Mouse (Mus musculus): ENCODE results near the gene Ociad1. TPM values are rescaled to one million over a fixed set of nuclear protein-coding genes. Genes with fewer than 3 reads are reported as not detected.

The Ociad1 gene
- polyA plus RNA-seq, 1 experiment from 2014 or later = 290 TPM

- ChIA-PET CTCF (interaction anchor here (1.0 kb wide), 1 partner anchor 23 kb away, joined by 3 read pairs; no protein-coding TSS in a partner anchor), POLR2A (no interaction called here)
- no peaks in the 10 kb centered on the region for H3K27me3 ChIP-seq
- TF ChIP-seq CTCF (IDR thresholded peaks at IDR 0.05) = no peak
- DNase-seq (ENCODE audit: low read depth, low spot score) (no peak), ATAC-seq (no peak)
- in situ Hi-C loops (cut with MboI; ENCODE audit: low pct_unique_long_range_greater_than_20kb) = loop anchor here (25.0 kb wide), 1 partner anchor 1133 kb away; no protein-coding TSS in a partner anchor
These were observed 52.7 kb downstream of the Ociad1 start for GRCm38 (mm10) chr5:73345254-73345653.

GRCm38 (mm10) chr5:73349514-73349913 is 56.9 kb downstream of the Ociad1 start:
- POLR2A ChIA-PET = interaction anchor here (0.5 kb wide), 1 partner anchor 288 kb away, joined by 3 read pairs; no protein-coding TSS in a partner anchor
- H3K27me3 ChIP-seq = no peaks in the 10 kb centered on the region
- ATAC-seq = no peak
- no peak for DNase-seq (ENCODE audit: low read depth, low spot score)
- CTCF ChIA-PET = no interaction called here
- no peak for TF ChIP-seq CTCF (IDR thresholded peaks at IDR 0.05)
- in situ Hi-C loops (cut with MboI; ENCODE audit: low pct_unique_long_range_greater_than_20kb) = loop anchor here (25.0 kb wide), 1 partner anchor 1137 kb away; no protein-coding TSS in a partner anchor

GRCm38 (mm10) chr5:73351796-73352195 is 59.2 kb downstream of the Ociad1 start:
- ChIA-PET CTCF (interaction anchor here (1.4 kb wide), 1 partner anchor 11 kb away, joined by 3 read pairs; the partner anchor contains the start of gene Ociad2), POLR2A (interaction anchor here (0.7 kb wide), 1 partner anchor 222 kb away, joined by 5 read pairs; no protein-coding TSS in a partner anchor)
- DNase-seq (ENCODE audit: low read depth, low spot score) (no peak), ATAC-seq (no peak)
- no peaks in the 10 kb centered on the region for H3K27me3 ChIP-seq
- no peak for TF ChIP-seq CTCF (IDR thresholded peaks at IDR 0.05)
- in situ Hi-C loops (cut with MboI; ENCODE audit: low pct_unique_long_range_greater_than_20kb) = no loop called here

DNA sequence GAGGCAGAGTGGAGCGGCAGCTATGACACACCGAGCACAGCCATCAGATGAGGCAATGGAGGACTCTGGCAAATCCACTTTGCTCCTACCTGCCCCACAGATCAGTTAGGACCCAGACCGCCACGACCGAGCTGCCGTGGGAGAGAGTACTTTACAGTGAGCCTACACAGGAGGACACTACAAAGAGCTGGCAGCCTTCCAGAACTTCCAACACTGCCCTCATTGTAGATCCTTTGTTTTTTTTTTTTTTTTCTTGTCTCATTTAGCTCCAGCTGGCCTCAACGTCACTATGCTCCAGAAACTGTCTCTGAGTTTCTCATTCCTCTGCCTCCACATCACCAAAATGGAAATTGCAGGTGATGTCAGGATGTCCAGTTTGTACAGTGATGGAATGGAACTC is 60.9 kb downstream of the Ociad1 start:
- H3K27me3 ChIP-seq = peaks cover 3% of the 10 kb centered on the region
- ChIA-PET POLR2A (interaction anchor here (1.0 kb wide), 1 partner anchor 9 kb away, joined by 4 read pairs; no protein-coding TSS in a partner anchor), CTCF (interaction anchor here (1.8 kb wide), 1 partner anchor 9 kb away, joined by 7 read pairs; no protein-coding TSS in a partner anchor)
- no peak for TF ChIP-seq CTCF (IDR thresholded peaks at IDR 0.05)
- no peak for DNase-seq (ENCODE audit: low read depth, low spot score)
- in situ Hi-C loops (cut with MboI; ENCODE audit: low pct_unique_long_range_greater_than_20kb) = no loop called here
- ATAC-seq = no peak

DNA sequence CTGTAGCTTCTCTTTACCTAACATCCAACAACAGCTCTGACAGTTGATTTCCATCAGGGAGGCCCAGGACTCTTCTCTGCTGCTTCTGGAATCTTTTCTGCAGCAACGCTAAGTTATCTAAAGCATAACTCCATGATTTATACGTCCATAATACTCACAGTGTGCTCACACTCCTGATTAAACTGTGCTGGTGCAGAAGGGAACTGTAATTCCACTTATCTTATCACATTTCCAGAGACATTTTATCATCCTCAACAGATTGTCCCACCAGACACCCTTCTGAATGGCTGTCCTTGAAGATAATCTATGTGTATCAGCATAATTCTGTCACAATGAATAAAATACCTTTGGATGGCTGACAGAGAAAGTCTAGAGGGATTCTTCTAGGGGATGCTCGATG is 61.4 kb downstream of the Ociad1 start:
- ATAC-seq = no peak
- in situ Hi-C loops (cut with MboI; ENCODE audit: low pct_unique_long_range_greater_than_20kb) = no loop called here
- POLR2A ChIA-PET = interaction anchor here (1.0 kb wide), 1 partner anchor 9 kb away, joined by 4 read pairs; no protein-coding TSS in a partner anchor
- DNase-seq (ENCODE audit: low read depth, low spot score) = no peak
- peaks cover 3% of the 10 kb centered on the region for H3K27me3 ChIP-seq
- CTCF ChIA-PET = interaction anchor here (1.8 kb wide), 1 partner anchor 9 kb away, joined by 7 read pairs; no protein-coding TSS in a partner anchor
- no peak for TF ChIP-seq CTCF (IDR thresholded peaks at IDR 0.05)

DNA sequence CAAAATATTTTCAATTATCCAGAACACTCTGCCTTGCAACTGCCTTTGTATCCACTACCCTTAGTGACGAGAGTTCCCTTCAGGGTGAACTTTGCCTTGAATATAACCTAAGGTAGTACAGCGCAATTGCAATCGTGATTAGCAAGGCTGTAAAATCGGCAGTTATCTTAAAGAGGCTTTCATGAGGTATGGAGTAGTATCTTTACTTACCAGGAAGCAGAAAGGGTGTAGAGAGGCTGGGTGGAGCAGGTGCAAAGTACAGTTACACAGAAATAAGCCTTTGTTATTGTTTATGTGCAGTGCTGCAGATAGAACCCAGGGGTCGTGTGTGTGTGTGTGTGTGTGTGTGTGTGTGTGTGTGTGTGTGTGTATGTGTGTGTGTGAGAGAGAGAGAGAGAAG is 62.8 kb downstream of the Ociad1 start:
- peaks cover 3% of the 10 kb centered on the region for H3K27me3 ChIP-seq
- ATAC-seq (no peak), DNase-seq (ENCODE audit: low read depth, low spot score) (no peak)
- CTCF ChIA-PET = no interaction called here
- POLR2A ChIA-PET = no interaction called here
- in situ Hi-C loops (cut with MboI; ENCODE audit: low pct_unique_long_range_greater_than_20kb) = no loop called here
- TF ChIP-seq CTCF (IDR thresholded peaks at IDR 0.05) = no peak

- in situ Hi-C loops (cut with MboI; ENCODE audit: low pct_unique_long_range_greater_than_20kb) = no loop called here
- CTCF ChIA-PET = interaction anchor here (2.8 kb wide), 1 partner anchor 9 kb away, joined by 10 read pairs; no protein-coding TSS in a partner anchor
- no peak for DNase-seq (ENCODE audit: low read depth, low spot score)
- no peak for TF ChIP-seq CTCF (IDR thresholded peaks at IDR 0.05)
- no peak for ATAC-seq
- POLR2A ChIA-PET = no interaction called here
- peaks cover 3% of the 10 kb centered on the region for H3K27me3 ChIP-seq
These were observed 66.7 kb downstream of the Ociad1 start for GRCm38 (mm10) chr5:73359134-73359751.

DNA sequence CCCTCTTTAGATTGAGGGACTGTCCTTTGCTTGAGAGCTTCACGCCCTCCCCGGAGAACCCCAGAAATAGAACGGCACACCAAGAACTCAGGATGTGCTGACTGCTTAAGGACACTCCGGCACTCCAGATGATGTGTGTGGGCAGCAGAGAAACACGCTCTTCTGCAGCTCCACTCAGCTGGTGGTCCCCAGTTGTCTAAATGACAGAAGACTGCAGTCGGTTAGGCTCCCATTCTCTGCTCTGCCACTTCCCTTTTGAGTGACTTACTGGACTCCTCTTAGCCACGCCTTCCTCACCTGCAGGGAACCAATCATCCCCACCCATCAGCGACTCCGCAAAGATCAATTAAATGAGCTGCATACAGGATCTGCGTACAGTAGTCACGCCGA is 67.2 kb downstream of the Ociad1 start:
- ATAC-seq = no peak
- no peak for TF ChIP-seq CTCF (IDR thresholded peaks at IDR 0.05)
- ChIA-PET CTCF (interaction anchor here (2.8 kb wide), 1 partner anchor 9 kb away, joined by 10 read pairs; no protein-coding TSS in a partner anchor), POLR2A (interaction anchor here (1.2 kb wide), 1 partner anchor 19 kb away, joined by 3 read pairs; the partner anchor contains the start of gene Ociad2)
- in situ Hi-C loops (cut with MboI; ENCODE audit: low pct_unique_long_range_greater_than_20kb) = no loop called here
- DNase-seq (ENCODE audit: low read depth, low spot score) = no peak
- peaks cover 3% of the 10 kb centered on the region for H3K27me3 ChIP-seq

DNA sequence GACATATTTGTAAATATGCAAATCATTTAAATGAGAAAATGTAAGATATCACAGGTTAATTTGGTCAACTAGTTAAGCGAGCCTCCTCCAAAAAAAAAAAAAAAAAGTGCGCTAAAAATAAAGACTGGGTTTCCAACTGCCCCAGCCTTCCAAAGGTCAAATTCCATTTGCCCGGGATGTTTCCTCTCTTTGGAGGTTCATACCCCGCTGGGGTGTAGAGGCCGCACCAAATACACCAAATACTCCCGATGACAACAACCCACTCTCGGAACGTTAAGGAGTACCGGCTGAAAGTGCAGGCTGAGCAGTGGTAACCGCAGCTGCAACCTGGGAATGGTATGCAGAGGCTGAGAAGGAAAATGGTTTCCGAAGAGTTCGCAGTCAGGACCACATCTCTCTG is 67.7 kb downstream of the Ociad1 start:
- in situ Hi-C loops (cut with MboI; ENCODE audit: low pct_unique_long_range_greater_than_20kb) = no loop called here
- CTCF ChIA-PET = interaction anchor here (2.8 kb wide), 1 partner anchor 8 kb away, joined by 10 read pairs; no protein-coding TSS in a partner anchor
- no peak for TF ChIP-seq CTCF (IDR thresholded peaks at IDR 0.05)
- POLR2A ChIA-PET = interaction anchor here (1.2 kb wide), 1 partner anchor 19 kb away, joined by 3 read pairs; the partner anchor contains the start of gene Ociad2
- H3K27me3 ChIP-seq = peaks cover 3% of the 10 kb centered on the region
- DNase-seq (ENCODE audit: low read depth, low spot score) (no peak), ATAC-seq (no peak)

GRCm38 (mm10) chr5:73362338-73362737 is 69.8 kb downstream of the Ociad1 start:
- DNase-seq (ENCODE audit: low read depth, low spot score) (no peak), ATAC-seq (no peak)
- in situ Hi-C loops (cut with MboI; ENCODE audit: low pct_unique_long_range_greater_than_20kb) = no loop called here
- peaks cover 3% of the 10 kb centered on the region for H3K27me3 ChIP-seq
- CTCF ChIA-PET = interaction anchor here (1.3 to 2.3 kb wide), 3 partner anchors 9 to 15 kb away, joined by 4 to 7 read pairs (median 5); no protein-coding TSS in a partner anchor
- no peak for TF ChIP-seq CTCF (IDR thresholded peaks at IDR 0.05)
- POLR2A ChIA-PET = interaction anchor here (0.8 kb wide), 2 partner anchors 9 kb away, joined by 3 to 4 read pairs; no protein-coding TSS in a partner anchor

DNA sequence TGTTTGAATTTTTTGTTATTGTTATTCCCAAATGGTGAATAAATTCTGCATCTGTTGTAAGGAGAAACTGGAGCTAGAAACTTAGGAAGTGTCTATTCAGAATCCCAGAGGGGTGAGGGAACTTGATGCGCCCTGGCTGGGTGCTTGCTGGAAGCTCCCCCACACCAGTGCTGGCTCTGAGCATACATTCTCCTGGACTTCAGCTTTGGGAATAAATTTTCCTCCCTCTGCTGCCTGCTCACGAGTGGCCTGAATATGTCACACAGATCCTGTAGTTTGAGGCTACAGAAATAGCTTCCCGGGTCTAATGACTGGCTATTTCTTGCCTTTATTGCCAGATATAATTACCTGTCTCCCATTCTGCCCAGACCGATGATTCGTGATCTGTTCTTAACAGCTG is 70.2 kb downstream of the Ociad1 start:
- in situ Hi-C loops (cut with MboI; ENCODE audit: low pct_unique_long_range_greater_than_20kb) = no loop called here
- ChIA-PET POLR2A (interaction anchor here (0.8 kb wide), 2 partner anchors 9 kb away, joined by 3 to 4 read pairs; no protein-coding TSS in a partner anchor), CTCF (interaction anchor here (1.3 to 2.3 kb wide), 3 partner anchors 9 to 16 kb away, joined by 4 to 7 read pairs (median 5); no protein-coding TSS in a partner anchor)
- peaks cover 1% of the 10 kb centered on the region for H3K27me3 ChIP-seq
- ATAC-seq (no peak), DNase-seq (ENCODE audit: low read depth, low spot score) (no peak)
- no peak for TF ChIP-seq CTCF (IDR thresholded peaks at IDR 0.05)

Other genes starting within 250 kb of the Ociad1 start
- gene Fryl, start 36.2 kb upstream of the Ociad1 start, polyA plus RNA-seq (2021) = 30.8 TPM
- 46.1 TPM for gene Ociad2, start 48.2 kb downstream of the Ociad1 start, polyA plus RNA-seq (2021)
- not detected for gene Cwh43, start 113.3 kb downstream of the Ociad1 start, polyA plus RNA-seq (2021)
- 40.2 TPM for gene Dcun1d4, start 188.2 kb downstream of the Ociad1 start, polyA plus RNA-seq (2021)